8 mouse cellular contexts compared by ENCODE assay signal in genomic region chr4:134762360-134762759, GRCm38 (mm10). TPM values are rescaled to one million over a fixed set of nuclear protein-coding genes. Genes with fewer than 3 reads are reported as not detected.
A peak's percentile ranks its signal among the peaks of the same experiment; 100 is the strongest.
DNase-seq lines count a peak whose midpoint lies in the region; ATAC-seq and TF ChIP-seq lines count a peak whose summit lies in the region.

No protein-coding gene starts in this region.

- H3K9me3 ChIP-seq in kidney, postnatal 0 days (replicated peaks; ENCODE audit: low read length), result no peaks in the 10 kb centered on the region
- no peaks in the 10 kb centered on the region for H3K9me3 ChIP-seq in forebrain, embryonic 15.5 days

- no peak overlapping the region for H3K4me3 ChIP-seq in kidney, postnatal 0 days (replicated peaks; ENCODE audit: low read depth, low read length)
- no peak overlapping the region for H3K4me3 ChIP-seq in forebrain, embryonic 15.5 days

- H3K27me3 ChIP-seq in kidney, postnatal 0 days (ENCODE audit: insufficient read depth, low read length), result no peaks in the 10 kb centered on the region
- peaks cover 4% of the 10 kb centered on the region for H3K27me3 ChIP-seq in forebrain, embryonic 15.5 days

- H3K4me1 ChIP-seq in kidney, postnatal 0 days (replicated peaks; ENCODE audit: insufficient read depth, low read length), result peaks cover 38% of the 10 kb centered on the region
- peaks cover 7% of the 10 kb centered on the region for H3K4me1 ChIP-seq in forebrain, embryonic 15.5 days

- no peak for DNase-seq in kidney, postnatal 0 days (ENCODE audit: low spot score)
- DNase-seq in kidney, adult 8-10 months, result no peak
- DNase-seq in embryo, embryonic 10.5 days (ENCODE audit: low spot score), result no peak
- DNase-seq in yolk sac, embryonic 10.5 days (ENCODE audit: low spot score), result no peak

- no peaks in the 10 kb centered on the region for H3K36me3 ChIP-seq in kidney, postnatal 0 days (ENCODE audit: insufficient read depth, low read length)
- H3K36me3 ChIP-seq in forebrain, embryonic 15.5 days, result no peaks in the 10 kb centered on the region

- no peak overlapping the region for H3K9ac ChIP-seq in kidney, postnatal 0 days (ENCODE audit: low read depth, low read length)
- no peak overlapping the region for H3K9ac ChIP-seq in forebrain, embryonic 15.5 days (replicated peaks)

- TF ChIP-seq CTCF in kidney, postnatal 0 days (IDR thresholded peaks at IDR 0.05; ENCODE audit: low read depth), result no peak

- H3K27ac ChIP-seq in kidney, postnatal 0 days, result 0 out of 2 replicates have a peak overlapping the region, but pooled peaks have one; percentile 47
- H3K27ac ChIP-seq in forebrain, embryonic 15.5 days (replicated peaks), result no peak overlapping the region

- WGBS in kidney, postnatal 0 days, result 75% methylated on average over 6 of the region's 6 CpGs
- 81% methylated on average over 6 of the region's 6 CpGs for WGBS in forebrain, embryonic 15.5 days

- H3K4me2 ChIP-seq in kidney, postnatal 0 days (ENCODE audit: low read length), result no peak overlapping the region
- no peak overlapping the region for H3K4me2 ChIP-seq in forebrain, embryonic 15.5 days (replicated peaks)

- ATAC-seq in kidney, postnatal 0 days (replicated peaks; ENCODE audit: low FRiP score, low read depth), result no peak
- ATAC-seq in common myeloid progenitor, adult 5-6 weeks (replicated peaks; ENCODE audit: low read depth, poor library complexity, severe bottlenecking), result peak; percentile 31
- ATAC-seq in hematopoietic stem cell, adult 5-6 weeks (replicated peaks in 1 of 2; ENCODE audit: insufficient read depth in 1 of 2, low FRiP score in 2 of 2, low TSS enrichment in 1 of 2, low read depth in 1 of 2, poor library complexity in 2 of 2, severe bottlenecking in 2 of 2), result peak; percentile 58 to 65
- peak; percentile 56 for ATAC-seq in megakaryocyte, adult 5-6 weeks (ENCODE audit: poor library complexity, severe bottlenecking)
- ATAC-seq in forebrain, embryonic 15.5 days (replicated peaks), result no peak

RNA-seq across cellular contexts. Expression of gene Ldlrap1, which starts 5.5 kb away (rescaled TPM):
- 21.2 and 21.3 TPM in 2 replicates for polyA plus RNA-seq in kidney, postnatal 0 days (2015; fragmentation: Nextera tagmentation; extraction: Ambion mirVana)
- 8.7 and 9.6 TPM in 2 replicates for total RNA-seq in common myeloid progenitor, adult 5-6 weeks (2017)
- 11.1 and 20.8 TPM in 2 replicates for total RNA-seq in hematopoietic stem cell, adult 5-6 weeks (2017)
- total RNA-seq in megakaryocyte, adult 5-6 weeks (2015), result 13.8 and 16.0 TPM in 2 replicates
- 7.6 and 9.6 TPM in 2 replicates for total RNA-seq in megakaryocyte, adult 5-6 weeks (2017)
- 1.9 and 2.8 TPM in 2 replicates for polyA plus RNA-seq in forebrain, embryonic 15.5 days (2015; fragmentation: Nextera tagmentation; extraction: Ambion mirVana)

RNA-seq across cellular contexts. Expression of gene Man1c1, which starts 58.3 kb away (rescaled TPM):
- 3.2 and 3.4 TPM in 2 replicates for polyA plus RNA-seq in kidney, postnatal 0 days (2015; fragmentation: Nextera tagmentation; extraction: Ambion mirVana)
- 1.2 and 1.6 TPM in 2 replicates for total RNA-seq in common myeloid progenitor, adult 5-6 weeks (2017)
- total RNA-seq in hematopoietic stem cell, adult 5-6 weeks (2017), result 4.4 and 7.5 TPM in 2 replicates
- 28.0 and 33.1 TPM in 2 replicates for total RNA-seq in megakaryocyte, adult 5-6 weeks (2015)
- total RNA-seq in megakaryocyte, adult 5-6 weeks (2017), result 14.1 and 16.9 TPM in 2 replicates
- polyA plus RNA-seq in forebrain, embryonic 15.5 days (2015; fragmentation: Nextera tagmentation; extraction: Ambion mirVana), result 2.5 and 2.6 TPM in 2 replicates

Comparison
In these comparisons a context has a peak if more than half of its experiments do, and no peak if none do; other contexts are left out.
1. ATAC-seq: peak in common myeloid progenitor, adult 5-6 weeks (single experiment), hematopoietic stem cell, adult 5-6 weeks (2 of 2) and megakaryocyte, adult 5-6 weeks (single experiment); none in kidney, postnatal 0 days (single experiment) and forebrain, embryonic 15.5 days (single experiment).